Mouse (Mus musculus) ZHBTc4 (cell line): ENCODE data around the gene 4931400O07Rik.

ENCODE experiments used
- DNase-seq: peaks from one replicate; pipeline ENCODE4 v3.0.0-alpha.2; 2011; ENCODE audit warnings: low read depth, low spot score

4931400O07Rik gene

DNA sequence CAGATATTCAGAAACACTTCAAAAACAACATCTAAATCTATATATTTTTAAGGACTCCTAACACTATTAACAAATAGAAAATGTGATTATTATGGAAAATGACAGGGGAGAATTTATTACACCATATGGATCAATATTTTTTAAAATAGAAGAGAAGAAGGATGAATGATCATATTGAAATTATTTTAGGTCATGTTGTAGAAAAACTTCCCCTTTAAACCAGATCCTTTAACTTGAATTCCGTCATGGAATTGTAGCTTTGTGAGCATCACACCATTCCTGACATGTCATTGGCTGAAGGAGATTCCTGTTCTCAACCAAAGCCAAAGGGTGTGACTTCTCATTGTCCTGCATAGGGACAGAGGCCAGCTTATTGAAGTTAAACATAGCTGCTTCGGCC is at the start of gene 4931400O07Rik:
TSS of gene 4931400O07Rik (plus strand) at position 301 of the 400 bp plus-strand sequence.
- DNase-seq: no peak
